Mouse (Mus musculus): ENCODE data around the gene Polr1a. TPM values are rescaled to one million over a fixed set of nuclear protein-coding genes. Genes with fewer than 3 reads are reported as not detected.

Polr1a gene
- polyA plus RNA-seq, 1 experiment from 2014 or later = 28.9 TPM

DNA sequence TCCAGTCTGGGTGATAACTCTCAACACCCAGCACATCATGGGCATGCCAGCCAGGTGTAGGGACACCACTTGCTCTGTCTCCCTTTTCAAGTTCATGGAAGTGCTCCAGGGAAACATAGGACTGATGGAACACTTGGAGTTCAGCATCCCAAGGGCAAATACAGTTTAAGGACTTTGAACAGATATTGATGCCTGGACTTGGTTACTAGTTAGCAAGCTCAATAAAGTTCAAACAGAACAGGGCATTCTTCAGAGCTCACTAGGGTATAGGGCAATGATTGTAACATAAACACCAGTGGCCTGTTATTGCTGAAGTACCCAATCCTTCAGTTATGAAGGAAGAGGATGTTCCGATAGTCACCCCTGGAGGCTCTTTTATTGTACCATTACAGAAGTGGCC lies 119.2 kb downstream of the Polr1a start:
- H3K27me3 ChIP-seq (ENCODE audit: control insufficient read depth, insufficient read depth, low read length) = no peaks in the 10 kb centered on the region
- H3K4me2 ChIP-seq (ENCODE audit: low read depth) = no peak overlapping the region
- 88% methylated on average over 1 of the region's 1 CpGs for WGBS
- H3K36me3 ChIP-seq (ENCODE audit: control insufficient read depth, insufficient read depth, low read length) = no peaks in the 10 kb centered on the region
- H3K4me1 ChIP-seq (ENCODE audit: control insufficient read depth, insufficient read depth, low read length) = no peaks in the 10 kb centered on the region
- DNase-seq (ENCODE audit: low spot score) (no peak), ATAC-seq (ENCODE audit: insufficient read depth, low FRiP score, low TSS enrichment) (no peak)
- H3K9me3 ChIP-seq (ENCODE audit: control insufficient read depth, low read length) = no peaks in the 10 kb centered on the region
- no peak overlapping the region for H3K4me3 ChIP-seq (ENCODE audit: low read depth, low read length)
- H3K27ac ChIP-seq (ENCODE audit: low read depth, low read length) = no peak overlapping the region
- no peak overlapping the region for H3K9ac ChIP-seq (ENCODE audit: low read length)

DNA sequence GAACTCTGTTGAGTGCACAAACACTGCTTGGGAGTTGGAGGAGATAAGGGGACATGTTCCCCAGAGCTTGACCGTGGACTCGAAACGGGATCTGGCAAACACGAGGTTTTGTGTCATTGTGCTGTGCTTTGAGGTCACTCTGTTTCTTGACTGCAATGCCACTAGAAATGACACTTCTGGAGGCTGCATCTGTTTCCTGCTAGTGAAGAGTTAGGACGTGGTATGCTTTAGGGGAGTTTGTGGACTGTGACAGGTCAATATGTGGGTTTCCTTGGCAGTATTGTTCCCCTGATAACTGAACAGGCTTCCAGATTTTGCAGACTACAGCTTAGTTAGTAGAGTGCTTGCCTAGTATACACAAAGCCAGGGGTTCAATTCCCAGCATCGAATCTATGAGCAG lies 120.8 kb downstream of the Polr1a start:
- no peak for DNase-seq (ENCODE audit: low spot score)
- Histone ChIP-seq H3K36me3 (ENCODE audit: control insufficient read depth, insufficient read depth, low read length) (no peaks in the 10 kb centered on the region), H3K4me1 (ENCODE audit: control insufficient read depth, insufficient read depth, low read length) (no peaks in the 10 kb centered on the region), H3K27ac (ENCODE audit: low read depth, low read length) (no peak overlapping the region), H3K9ac (ENCODE audit: low read length) (no peak overlapping the region), H3K27me3 (ENCODE audit: control insufficient read depth, insufficient read depth, low read length) (no peaks in the 10 kb centered on the region), H3K4me2 (ENCODE audit: low read depth) (no peak overlapping the region), H3K4me3 (ENCODE audit: low read depth, low read length) (no peak overlapping the region), H3K9me3 (ENCODE audit: control insufficient read depth, low read length) (no peaks in the 10 kb centered on the region)
- WGBS = 86% methylated on average over 6 of the region's 6 CpGs
- ATAC-seq (ENCODE audit: insufficient read depth, low FRiP score, low TSS enrichment) = no peak

Other genes with a start within 250 kb of the Polr1a start
- gene Reep1, start 201.5 kb upstream of the Polr1a start, polyA plus RNA-seq (2014; fragmentation: Nextera tagmentation; extraction: Ambion mirVana) = 99.3 and 118 TPM in 2 replicates
- 58.7 and 59.7 TPM in 2 replicates for gene Mrpl35, start 82.1 kb upstream of the Polr1a start, polyA plus RNA-seq (2014; fragmentation: Nextera tagmentation; extraction: Ambion mirVana)
- gene Immt, start 77.7 kb upstream of the Polr1a start, polyA plus RNA-seq (2014; fragmentation: Nextera tagmentation; extraction: Ambion mirVana) = 209 and 220 TPM in 2 replicates
- 134 and 135 TPM in 2 replicates for gene Ptcd3, start 303 bp upstream of the Polr1a start, polyA plus RNA-seq (2014; fragmentation: Nextera tagmentation; extraction: Ambion mirVana)
- 44.6 TPM in 2 replicates for gene St3gal5, start 188.5 kb downstream of the Polr1a start, polyA plus RNA-seq (2014; fragmentation: Nextera tagmentation; extraction: Ambion mirVana)